Mouse (Mus musculus) cerebellum, postnatal 36 days (tissue): Measurements from ENCODE around the gene Wars.

Experiments used
- DNase-seq, 2 experiments: peaks; one replicate each; pipeline ENCODE4 v3.0.0; 2021 to 2022; ENCODE audit warnings: mixed read lengths in 2 of 2

Gene Wars

GRCm38 (mm10) chr12:108893715-108894431 is at the start of gene Wars:
Wars (minus strand) TSS chr12:108894174.
- peak; percentile 95 to 96 for DNase-seq

GRCm38 (mm10) chr12:108942203-108942923 is 48.4 kb upstream of the Wars start:
- DNase-seq, result no peak

GRCm38 (mm10) chr12:108941282-108941681 is 47.3 kb upstream of the Wars start:
- DNase-seq, result no peak

- DNase-seq, result no peak
These were observed 46.3 kb upstream of the Wars start for GRCm38 (mm10) chr12:108940255-108940654.

GRCm38 (mm10) chr12:108939317-108939716 is 45.3 kb upstream of the Wars start:
- no peak for DNase-seq

GRCm38 (mm10) chr12:108938844-108939243 is 44.9 kb upstream of the Wars start:
- no peak for DNase-seq

- DNase-seq, result no peak
These were observed 43.5 kb upstream of the Wars start for GRCm38 (mm10) chr12:108937506-108937905.

GRCm38 (mm10) chr12:108936834-108937233 is 42.9 kb upstream of the Wars start:
- DNase-seq, result no peak

- DNase-seq, result no peak
These were observed 40.3 kb upstream of the Wars start for GRCm38 (mm10) chr12:108934231-108934630.

GRCm38 (mm10) chr12:108932113-108932512 is 38.1 kb upstream of the Wars start:
- DNase-seq, result no peak

GRCm38 (mm10) chr12:108931341-108932053 is 37.5 kb upstream of the Wars start:
- no peak for DNase-seq

- DNase-seq, result no peak
These were observed 35.5 kb upstream of the Wars start for GRCm38 (mm10) chr12:108929475-108929874.

- no peak for DNase-seq
These were observed 34.3 kb upstream of the Wars start for GRCm38 (mm10) chr12:108928249-108928648.

GRCm38 (mm10) chr12:108926606-108927111 is 32.7 kb upstream of the Wars start:
- DNase-seq, result no peak

GRCm38 (mm10) chr12:108918753-108919152 is 24.8 kb upstream of the Wars start:
- no peak for DNase-seq

GRCm38 (mm10) chr12:108917509-108917908 is 23.5 kb upstream of the Wars start:
- DNase-seq, result no peak

- no peak for DNase-seq
These were observed 22.6 kb upstream of the Wars start for GRCm38 (mm10) chr12:108916447-108917042.

- no peak for DNase-seq
These were observed 21.9 kb upstream of the Wars start for GRCm38 (mm10) chr12:108915893-108916292.

GRCm38 (mm10) chr12:108914709-108915340 is 20.9 kb upstream of the Wars start:
- DNase-seq, result no peak

- DNase-seq, result no peak
These were observed 20.2 kb upstream of the Wars start for GRCm38 (mm10) chr12:108914198-108914597.

- no peak for DNase-seq
These were observed 18.5 kb upstream of the Wars start for GRCm38 (mm10) chr12:108912442-108912841.

GRCm38 (mm10) chr12:108909846-108910433 is 16.0 kb upstream of the Wars start:
- no peak for DNase-seq
